Mouse (Mus musculus): Measurements from ENCODE around the gene Fto. TPM values are rescaled to one million over a fixed set of nuclear protein-coding genes. Genes with fewer than 3 reads are reported as not detected.

The Fto gene
- polyA plus RNA-seq, 1 experiment from 2014 or later: 110 TPM

DNA sequence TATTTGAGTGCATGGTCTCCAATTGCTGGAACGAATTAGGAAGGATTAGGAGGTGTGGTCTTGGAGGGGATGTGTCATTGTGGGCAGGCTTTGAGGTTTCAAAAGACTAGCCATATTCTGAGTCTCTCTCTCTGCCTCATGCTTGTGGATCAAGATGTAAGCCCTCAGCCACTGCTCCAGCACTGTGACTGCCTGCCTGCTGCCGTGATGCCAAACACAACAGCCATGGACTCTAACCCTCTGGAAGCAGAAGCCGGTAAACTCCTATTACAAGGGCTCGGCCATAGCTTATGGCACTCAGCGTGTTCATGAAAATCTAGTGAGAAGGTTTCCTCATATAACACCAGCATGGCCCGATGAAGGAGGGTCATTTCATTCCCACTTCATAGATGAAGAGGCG lies 36.5 kb downstream of the Fto start:
- 89% methylated on average over 7 of the region's 7 CpGs for WGBS
- DNase-seq (ENCODE audit: low spot score, missing footprints) (no peak), ATAC-seq (ENCODE audit: low FRiP score) (no peak)
- no peak overlapping the region for H3K9ac ChIP-seq (ENCODE audit: low read length)
- H3K27me3 ChIP-seq (ENCODE audit: control insufficient read depth, insufficient read depth, low read length): no peaks in the 10 kb centered on the region
- H3K9me3 ChIP-seq (ENCODE audit: control insufficient read depth, low read length): no peaks in the 10 kb centered on the region
- H3K4me1 ChIP-seq (ENCODE audit: control insufficient read depth, insufficient read depth, low read length): peaks cover 5% of the 10 kb centered on the region
- no peaks in the 10 kb centered on the region for H3K36me3 ChIP-seq (ENCODE audit: control insufficient read depth, insufficient read depth, low read length)
- H3K4me3 ChIP-seq (ENCODE audit: low read depth, low read length): no peak overlapping the region
- H3K4me2 ChIP-seq: no peak overlapping the region
- H3K27ac ChIP-seq (ENCODE audit: low read depth, low read length): no peak overlapping the region

- no peaks in the 10 kb centered on the region for H3K36me3 ChIP-seq (ENCODE audit: control insufficient read depth, insufficient read depth, low read length)
- H3K4me1 ChIP-seq (ENCODE audit: control insufficient read depth, insufficient read depth, low read length): peaks cover 14% of the 10 kb centered on the region
- no peak overlapping the region for H3K27ac ChIP-seq (ENCODE audit: low read depth, low read length)
- H3K9ac ChIP-seq (ENCODE audit: low read length): no peak overlapping the region
- H3K9me3 ChIP-seq (ENCODE audit: control insufficient read depth, low read length): no peaks in the 10 kb centered on the region
- no peak overlapping the region for H3K4me3 ChIP-seq (ENCODE audit: low read depth, low read length)
- 80% methylated on average over 7 of the region's 7 CpGs for WGBS
- DNase-seq (ENCODE audit: low spot score, missing footprints): no peak
- ATAC-seq (ENCODE audit: low FRiP score): no peak
- no peaks in the 10 kb centered on the region for H3K27me3 ChIP-seq (ENCODE audit: control insufficient read depth, insufficient read depth, low read length)
- H3K4me2 ChIP-seq: no peak overlapping the region
Measured at GRCm38 (mm10) chr8:91350628-91351027, 37.3 kb downstream of the Fto start.

- Histone ChIP-seq H3K36me3 (ENCODE audit: control insufficient read depth, insufficient read depth, low read length) (no peaks in the 10 kb centered on the region), H3K4me2 (no peak overlapping the region), H3K4me1 (ENCODE audit: control insufficient read depth, insufficient read depth, low read length) (peaks cover 20% of the 10 kb centered on the region), H3K9ac (ENCODE audit: low read length) (no peak overlapping the region), H3K27ac (ENCODE audit: low read depth, low read length) (no peak overlapping the region), H3K4me3 (ENCODE audit: low read depth, low read length) (no peak overlapping the region), H3K9me3 (ENCODE audit: control insufficient read depth, low read length) (no peaks in the 10 kb centered on the region), H3K27me3 (ENCODE audit: control insufficient read depth, insufficient read depth, low read length) (no peaks in the 10 kb centered on the region)
- 93% methylated on average over 3 of the region's 3 CpGs for WGBS
- DNase-seq (ENCODE audit: low spot score, missing footprints) (no peak), ATAC-seq (ENCODE audit: low FRiP score) (no peak)
Measured at GRCm38 (mm10) chr8:91352598-91352997, 39.3 kb downstream of the Fto start.

DNA sequence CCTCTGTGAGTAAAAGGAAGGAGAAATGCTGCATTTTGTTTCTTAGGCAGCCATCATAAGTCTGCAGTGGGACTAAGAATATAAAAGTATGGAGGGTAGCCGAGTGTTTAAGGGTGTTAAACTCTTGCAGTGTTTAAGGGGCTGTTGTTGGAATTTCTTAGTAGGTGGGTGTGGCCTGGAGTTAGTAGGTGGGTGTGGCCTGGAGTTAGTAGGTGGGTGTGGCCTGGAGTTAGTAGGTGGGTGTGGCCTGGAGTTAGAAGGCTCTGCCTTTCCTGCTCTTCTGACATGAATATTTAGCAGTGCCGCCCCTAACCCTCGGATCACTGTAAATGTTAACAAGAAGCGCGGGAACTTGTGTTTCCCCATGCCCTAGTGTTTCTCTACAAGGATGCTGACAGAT lies 39.7 kb downstream of the Fto start:
- no peaks in the 10 kb centered on the region for H3K27me3 ChIP-seq (ENCODE audit: control insufficient read depth, insufficient read depth, low read length)
- no peak for ATAC-seq (ENCODE audit: low FRiP score)
- no peaks in the 10 kb centered on the region for H3K36me3 ChIP-seq (ENCODE audit: control insufficient read depth, insufficient read depth, low read length)

GRCm38 (mm10) chr8:91353907-91354306 lies 40.6 kb downstream of the Fto start:
- no peak for ATAC-seq (ENCODE audit: low FRiP score)
- no peak overlapping the region for H3K27ac ChIP-seq (ENCODE audit: low read depth, low read length)
- no peak for DNase-seq (ENCODE audit: low spot score, missing footprints)
- no peak overlapping the region for H3K4me2 ChIP-seq
- H3K9me3 ChIP-seq (ENCODE audit: control insufficient read depth, low read length): no peaks in the 10 kb centered on the region
- H3K27me3 ChIP-seq (ENCODE audit: control insufficient read depth, insufficient read depth, low read length): no peaks in the 10 kb centered on the region
- no peaks in the 10 kb centered on the region for H3K36me3 ChIP-seq (ENCODE audit: control insufficient read depth, insufficient read depth, low read length)
- WGBS: 91% methylated on average over 4 of the region's 4 CpGs
- peaks cover 20% of the 10 kb centered on the region for H3K4me1 ChIP-seq (ENCODE audit: control insufficient read depth, insufficient read depth, low read length)
- no peak overlapping the region for H3K4me3 ChIP-seq (ENCODE audit: low read depth, low read length)
- H3K9ac ChIP-seq (ENCODE audit: low read length): no peak overlapping the region

More for the DNA sequence above, 39.7 kb downstream of the Fto start:
- H3K27ac ChIP-seq (ENCODE audit: low read depth, low read length): no peak overlapping the region
- H3K9me3 ChIP-seq (ENCODE audit: control insufficient read depth, low read length): no peaks in the 10 kb centered on the region
- no peak for DNase-seq (ENCODE audit: low spot score, missing footprints)
- WGBS: 88% methylated on average over 5 of the region's 5 CpGs
- H3K4me2 ChIP-seq: no peak overlapping the region
- no peak overlapping the region for H3K4me3 ChIP-seq (ENCODE audit: low read depth, low read length)
- no peak overlapping the region for H3K9ac ChIP-seq (ENCODE audit: low read length)
- H3K4me1 ChIP-seq (ENCODE audit: control insufficient read depth, insufficient read depth, low read length): peaks cover 20% of the 10 kb centered on the region

GRCm38 (mm10) chr8:91355301-91355905 lies 42.1 kb downstream of the Fto start:
- ATAC-seq (ENCODE audit: low FRiP score) (peak; percentile 7; the same call in 1 of the 2 replicates), DNase-seq (ENCODE audit: low spot score, missing footprints) (no peak)
- WGBS: 55% methylated on average over 10 of the region's 10 CpGs
- H3K27ac ChIP-seq (ENCODE audit: low read depth, low read length): 0 out of 2 replicates have a peak overlapping the region, but pooled peaks have one; percentile 25
- no peak overlapping the region for H3K4me3 ChIP-seq (ENCODE audit: low read depth, low read length)
- no peaks in the 10 kb centered on the region for H3K27me3 ChIP-seq (ENCODE audit: control insufficient read depth, insufficient read depth, low read length)
- no peaks in the 10 kb centered on the region for H3K9me3 ChIP-seq (ENCODE audit: control insufficient read depth, low read length)
- H3K4me2 ChIP-seq: peak overlapping the region; percentile 17; the same call in 1 of the 2 replicates
- H3K36me3 ChIP-seq (ENCODE audit: control insufficient read depth, insufficient read depth, low read length): no peaks in the 10 kb centered on the region
- H3K9ac ChIP-seq (ENCODE audit: low read length): no peak overlapping the region
- H3K4me1 ChIP-seq (ENCODE audit: control insufficient read depth, insufficient read depth, low read length): peaks cover 20% of the 10 kb centered on the region

- H3K27ac ChIP-seq (ENCODE audit: low read depth, low read length): no peak overlapping the region
- H3K4me2 ChIP-seq: peak overlapping the region; percentile 17; the same call in 1 of the 2 replicates
- no peak overlapping the region for H3K9ac ChIP-seq (ENCODE audit: low read length)
- no peaks in the 10 kb centered on the region for H3K27me3 ChIP-seq (ENCODE audit: control insufficient read depth, insufficient read depth, low read length)
- ATAC-seq (ENCODE audit: low FRiP score) (peak; percentile 82), DNase-seq (ENCODE audit: low spot score, missing footprints) (no peak)
- WGBS: 73% methylated on average over 11 of the region's 11 CpGs
- H3K4me3 ChIP-seq (ENCODE audit: low read depth, low read length): no peak overlapping the region
- no peaks in the 10 kb centered on the region for H3K9me3 ChIP-seq (ENCODE audit: control insufficient read depth, low read length)
- H3K36me3 ChIP-seq (ENCODE audit: control insufficient read depth, insufficient read depth, low read length): no peaks in the 10 kb centered on the region
- peaks cover 18% of the 10 kb centered on the region for H3K4me1 ChIP-seq (ENCODE audit: control insufficient read depth, insufficient read depth, low read length)
Measured at GRCm38 (mm10) chr8:91355956-91356699, 42.8 kb downstream of the Fto start.

- no peak overlapping the region for H3K4me2 ChIP-seq
- WGBS: 95% methylated on average over 4 of the region's 4 CpGs
Measured at GRCm38 (mm10) chr8:91357493-91358014, 44.2 kb downstream of the Fto start.

GRCm38 (mm10) chr8:91358016-91358415 lies 44.7 kb downstream of the Fto start:
- H3K36me3 ChIP-seq (ENCODE audit: control insufficient read depth, insufficient read depth, low read length): no peaks in the 10 kb centered on the region
- peaks cover 18% of the 10 kb centered on the region for H3K4me1 ChIP-seq (ENCODE audit: control insufficient read depth, insufficient read depth, low read length)
- no peak overlapping the region for H3K4me3 ChIP-seq (ENCODE audit: low read depth, low read length)
- ATAC-seq (ENCODE audit: low FRiP score): no peak
- no peak for DNase-seq (ENCODE audit: low spot score, missing footprints)
- H3K9ac ChIP-seq (ENCODE audit: low read length): no peak overlapping the region
- WGBS: 78% methylated on average over 5 of the region's 5 CpGs
- H3K27me3 ChIP-seq (ENCODE audit: control insufficient read depth, insufficient read depth, low read length): no peaks in the 10 kb centered on the region
- no peaks in the 10 kb centered on the region for H3K9me3 ChIP-seq (ENCODE audit: control insufficient read depth, low read length)
- H3K4me2 ChIP-seq: no peak overlapping the region
- no peak overlapping the region for H3K27ac ChIP-seq (ENCODE audit: low read depth, low read length)

More at GRCm38 (mm10) chr8:91357493-91358014, 44.2 kb downstream of the Fto start:
- Histone ChIP-seq H3K9ac (ENCODE audit: low read length) (no peak overlapping the region), H3K36me3 (ENCODE audit: control insufficient read depth, insufficient read depth, low read length) (no peaks in the 10 kb centered on the region), H3K27me3 (ENCODE audit: control insufficient read depth, insufficient read depth, low read length) (no peaks in the 10 kb centered on the region), H3K9me3 (ENCODE audit: control insufficient read depth, low read length) (no peaks in the 10 kb centered on the region), H3K4me3 (ENCODE audit: low read depth, low read length) (no peak overlapping the region), H3K4me1 (ENCODE audit: control insufficient read depth, insufficient read depth, low read length) (peaks cover 18% of the 10 kb centered on the region), H3K27ac (ENCODE audit: low read depth, low read length) (no peak overlapping the region)
- ATAC-seq (ENCODE audit: low FRiP score) (no peak), DNase-seq (ENCODE audit: low spot score, missing footprints) (no peak)
